Mouse (Mus musculus): ENCODE results near the gene Sugp1.

DNA sequence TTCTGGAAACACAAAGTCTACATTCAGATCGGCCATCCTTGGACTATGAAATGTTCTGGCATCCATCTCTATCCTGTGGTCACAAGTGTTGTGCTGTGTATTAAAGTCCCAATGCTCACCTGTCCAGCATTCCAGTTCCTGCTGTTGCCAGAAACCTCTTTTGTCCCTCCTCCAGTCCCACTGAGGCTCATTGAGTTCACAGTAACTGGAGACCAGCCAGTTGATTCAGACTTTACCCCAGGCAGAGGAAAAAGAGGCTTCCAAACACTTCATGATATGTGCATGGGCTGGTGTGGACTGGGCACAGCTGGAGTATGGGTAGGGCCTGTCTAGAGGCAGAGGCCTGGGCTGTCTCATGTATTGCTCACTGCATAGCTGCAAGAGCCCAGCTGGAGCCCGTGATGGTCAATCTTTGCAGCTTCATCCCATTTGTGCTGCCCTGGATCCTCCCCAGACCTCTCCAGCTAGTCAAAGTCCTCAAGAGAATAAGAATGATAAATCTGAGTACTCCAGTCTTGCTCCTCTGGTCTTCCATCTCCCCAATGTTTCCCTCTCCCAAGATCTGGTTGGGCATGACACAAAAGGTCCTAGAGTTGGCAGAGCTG lies 29.3 kb downstream of the Sugp1 start:
- no peak for TF ChIP-seq CTCF (IDR thresholded peaks at IDR 0.05; ENCODE audit: insufficient read depth, low read length)
- TF ChIP-seq POLR2A (IDR thresholded peaks at IDR 0.05; ENCODE audit: borderline replicate concordance, extremely low read depth, low read depth, low read length): no peak
